Mouse (Mus musculus) limb, embryonic 14.5 days (tissue): ENCODE measurements around the gene Cul4a. TPM values are rescaled to one million over a fixed set of nuclear protein-coding genes. Genes with fewer than 3 reads are reported as not detected.

Source experiments
- ATAC-seq: fragments of 200-750 bp; cut with Nextera tagmentation; 2 replicates; pipeline ENCODE4 v1.8.0; 2017; ENCODE audit warnings: low read depth, moderate number of reproducible peaks, moderate TSS enrichment; ENCODE audit not compliant: low FRiP score
- DNase-seq: peaks from one replicate; pipeline ENCODE4 v3.0.0-alpha.2; 2015; ENCODE audit warnings: low spot score
- H3K27ac ChIP-seq: fragments of 300-500 bp; sonication (generic); replicated peaks from 2 replicates; pipeline ENCODE4 v1.5.1; 2014; ENCODE audit warnings: low read depth, mild to moderate bottlenecking, low read length, moderate library complexity, mixed read lengths
- H3K27me3 ChIP-seq: fragments of 300-500 bp; sonication (generic); 2 replicates; pipeline ENCODE4 v1.6.1; 2014; ENCODE audit warnings: low read length, mixed read lengths; ENCODE audit not compliant: control insufficient read depth, insufficient read depth
- H3K36me3 ChIP-seq: fragments of 300-500 bp; sonication (generic); 2 replicates; pipeline ENCODE4 v1.6.1; 2014; ENCODE audit warnings: mild to moderate bottlenecking, low read length, moderate library complexity, mixed read lengths; ENCODE audit not compliant: control insufficient read depth, insufficient read depth
- H3K4me1 ChIP-seq: fragments of 300-500 bp; sonication (generic); 2 replicates; pipeline ENCODE4 v1.6.1; 2014; ENCODE audit warnings: antibody characterized with exemption, low read length, mixed read lengths; ENCODE audit not compliant: control insufficient read depth, insufficient read depth
- H3K4me2 ChIP-seq: fragments of 300-500 bp; sonication (generic); replicated peaks from 2 replicates; pipeline ENCODE4 v1.6.1; 2014; ENCODE audit warnings: low read depth, mild to moderate bottlenecking, low read length, moderate library complexity; ENCODE audit not compliant: severe bottlenecking
- H3K4me3 ChIP-seq: fragments of 300-500 bp; sonication (generic); replicated peaks from 2 replicates; pipeline ENCODE4 v1.5.1; 2014; ENCODE audit warnings: low read length
- H3K9ac ChIP-seq: fragments of 300-500 bp; sonication (generic); 2 replicates; pipeline ENCODE4 v1.6.1; 2014; ENCODE audit warnings: mild to moderate bottlenecking, low read depth, low read length, moderate library complexity; ENCODE audit not compliant: severe bottlenecking
- H3K9me3 ChIP-seq: fragments of 300-500 bp; sonication (generic); 2 replicates; pipeline ENCODE4 v1.6.1; 2016; ENCODE audit warnings: low read length; ENCODE audit not compliant: control insufficient read depth
- POLR2A ChIP-seq: fragments of 200-500 bp; IDR thresholded peaks from 2 replicates; pipeline ENCODE4 v1.8.0; 2012; ENCODE audit warnings: inconsistent platforms, mild to moderate bottlenecking, moderate library complexity, borderline replicate concordance; ENCODE audit not compliant: insufficient read depth, insufficient read length; ENCODE audit errors: extremely low read depth
- WGBS: fragments of 180-500 bp; shearing (Covaris S2); extraction: QIAGEN DNeasy Blood & Tissue Kit; methylation state at CpG from one replicate; pipeline ENCODE4 v1.1.7; 2014; 5-methylcytosine and 5-hydroxymethylcytosine counted together
- polyA plus RNA-seq, 2 experiments: library from polyadenylated mRNA; depleted of rRNA in 1 of 2; stranded (reverse) in 1 of 2; unstranded in 1 of 2; fragments of >200 nt; fragmentation: Nextera tagmentation in 1 of 2; extraction: Ambion mirVana in 1 of 2; gene quantifications; 2 replicates each; pipeline versions ENCODE4 v1.2.1 to v1.2.3; 2012 to 2014

Gene Cul4a
- polyA plus RNA-seq, 2 experiments: 81.6 to 110 TPM

GRCm38 (mm10) chr8:13186819-13187218, 81.4 kb downstream of the Cul4a start:
- H3K4me3 ChIP-seq: no peak overlapping the region
- no peaks in the 10 kb centered on the region for H3K4me1 ChIP-seq
- no peaks in the 10 kb centered on the region for H3K27me3 ChIP-seq
- TF ChIP-seq POLR2A: no peak
- 84% methylated on average over 8 of the region's 8 CpGs for WGBS
- H3K9me3 ChIP-seq: no peaks in the 10 kb centered on the region
- H3K36me3 ChIP-seq: peaks cover 5% of the 10 kb centered on the region
- no peak overlapping the region for H3K4me2 ChIP-seq
- no peak overlapping the region for H3K27ac ChIP-seq
- ATAC-seq (no peak), DNase-seq (no peak)
- H3K9ac ChIP-seq: no peak overlapping the region

- no peak overlapping the region for H3K9ac ChIP-seq
- no peak for DNase-seq
- peaks cover 5% of the 10 kb centered on the region for H3K36me3 ChIP-seq
- no peak for TF ChIP-seq POLR2A
- ATAC-seq: no peak
- H3K4me2 ChIP-seq: no peak overlapping the region
- H3K27me3 ChIP-seq: no peaks in the 10 kb centered on the region
- H3K27ac ChIP-seq: no peak overlapping the region
- H3K4me3 ChIP-seq: no peak overlapping the region
- H3K4me1 ChIP-seq: no peaks in the 10 kb centered on the region
- WGBS: 82% methylated on average over 9 of the region's 9 CpGs
- no peaks in the 10 kb centered on the region for H3K9me3 ChIP-seq
These were observed 81.8 kb downstream of the Cul4a start for GRCm38 (mm10) chr8:13187229-13187628.

- WGBS: 81% methylated on average over 7 of the region's 7 CpGs
- ATAC-seq: no peak
These were observed 82.2 kb downstream of the Cul4a start for GRCm38 (mm10) chr8:13187638-13188037.

GRCm38 (mm10) chr8:13188052-13188555, 82.7 kb downstream of the Cul4a start:
- no peak for TF ChIP-seq POLR2A
- DNase-seq (no peak), ATAC-seq (no peak)
- Histone ChIP-seq H3K36me3 (peaks cover 5% of the 10 kb centered on the region), H3K27me3 (no peaks in the 10 kb centered on the region), H3K27ac (no peak overlapping the region), H3K9ac (no peak overlapping the region), H3K4me1 (no peaks in the 10 kb centered on the region), H3K9me3 (no peaks in the 10 kb centered on the region), H3K4me3 (no peak overlapping the region), H3K4me2 (no peak overlapping the region)
- WGBS: 90% methylated on average over 13 of the region's 13 CpGs

More at GRCm38 (mm10) chr8:13187638-13188037, 82.2 kb downstream of the Cul4a start:
- Histone ChIP-seq H3K4me1 (no peaks in the 10 kb centered on the region), H3K27ac (no peak overlapping the region), H3K36me3 (peaks cover 5% of the 10 kb centered on the region), H3K9ac (no peak overlapping the region), H3K27me3 (no peaks in the 10 kb centered on the region), H3K9me3 (no peaks in the 10 kb centered on the region), H3K4me3 (no peak overlapping the region), H3K4me2 (no peak overlapping the region)
- no peak for TF ChIP-seq POLR2A
- DNase-seq: no peak

- no peaks in the 10 kb centered on the region for H3K27me3 ChIP-seq
- 71% methylated on average over 1 of the region's 1 CpGs for WGBS
- no peak for TF ChIP-seq POLR2A
These were observed 83.4 kb downstream of the Cul4a start for GRCm38 (mm10) chr8:13188857-13189256.

More at GRCm38 (mm10) chr8:13188857-13189256, 83.4 kb downstream of the Cul4a start:
- Histone ChIP-seq H3K4me2 (no peak overlapping the region), H3K4me1 (no peaks in the 10 kb centered on the region), H3K27ac (no peak overlapping the region), H3K9me3 (no peaks in the 10 kb centered on the region), H3K9ac (no peak overlapping the region), H3K36me3 (peaks cover 5% of the 10 kb centered on the region), H3K4me3 (no peak overlapping the region)
- DNase-seq: no peak
- 0 out of 2 replicates have a peak, but pooled peaks have one; percentile 26 for ATAC-seq
